Mouse (Mus musculus) right cerebral cortex, adult 18-20 months (tissue): ENCODE results near the gene Vmn1r233.

Experiments
- DNase-seq: peaks from one replicate; pipeline ENCODE4 v3.0.0; 2022; ENCODE audit warnings: mixed read lengths

Vmn1r233 gene

DNA sequence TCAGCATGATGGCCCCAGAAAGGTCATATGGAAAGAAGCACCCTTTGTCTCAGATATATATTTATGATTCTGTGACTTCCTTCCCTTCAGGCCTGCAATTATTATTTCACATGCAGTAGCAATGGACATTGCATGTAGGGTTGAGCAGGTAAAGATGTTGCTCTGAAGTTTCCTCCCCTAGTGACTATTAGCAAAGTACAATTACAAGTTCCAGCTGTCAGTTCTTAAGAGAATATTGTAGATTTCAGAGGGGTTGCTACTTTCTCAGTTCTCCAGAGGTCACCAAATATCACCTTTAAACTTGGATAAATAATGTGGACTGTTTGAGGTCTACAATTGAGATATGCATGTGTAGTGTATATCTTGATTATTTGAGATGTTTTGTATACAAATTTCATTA is at the start of gene Vmn1r233:
Gene Vmn1r233 (minus strand): TSS at position 101 of the 400 bp plus-strand sequence.
- DNase-seq = no peak

DNA sequence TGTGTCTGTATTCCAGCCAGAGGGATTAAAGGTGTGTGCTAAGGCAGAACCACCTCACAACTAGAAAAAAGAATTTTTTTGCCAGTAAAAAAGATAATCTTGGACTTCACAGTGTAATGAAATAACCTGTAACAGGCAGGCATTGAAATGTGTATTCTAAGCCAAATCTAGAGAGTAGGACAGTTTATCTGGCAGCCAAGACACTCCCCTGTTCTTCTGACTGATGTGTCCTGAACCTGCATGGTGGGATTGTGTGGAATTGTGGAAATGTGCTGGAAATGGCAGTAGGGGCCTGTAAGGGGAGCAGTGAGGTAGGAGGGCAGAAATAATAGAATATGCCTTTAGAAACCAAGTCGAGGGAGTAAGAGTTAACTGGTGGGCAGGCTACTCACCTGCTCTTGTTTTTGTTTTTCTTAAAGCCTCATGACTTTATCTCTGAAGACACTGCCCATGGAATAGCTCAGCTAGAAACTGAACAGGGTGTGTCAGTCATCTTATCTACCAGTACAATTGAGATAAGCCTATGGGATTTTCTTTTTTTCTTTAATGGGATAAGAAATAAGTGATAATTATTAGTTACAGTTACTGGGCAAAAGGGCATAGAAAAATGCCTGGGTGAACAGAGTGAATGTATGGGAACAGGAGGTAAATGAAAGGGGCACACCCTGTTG is 22.3 kb upstream of the Vmn1r233 start:
- no peak for DNase-seq

DNA sequence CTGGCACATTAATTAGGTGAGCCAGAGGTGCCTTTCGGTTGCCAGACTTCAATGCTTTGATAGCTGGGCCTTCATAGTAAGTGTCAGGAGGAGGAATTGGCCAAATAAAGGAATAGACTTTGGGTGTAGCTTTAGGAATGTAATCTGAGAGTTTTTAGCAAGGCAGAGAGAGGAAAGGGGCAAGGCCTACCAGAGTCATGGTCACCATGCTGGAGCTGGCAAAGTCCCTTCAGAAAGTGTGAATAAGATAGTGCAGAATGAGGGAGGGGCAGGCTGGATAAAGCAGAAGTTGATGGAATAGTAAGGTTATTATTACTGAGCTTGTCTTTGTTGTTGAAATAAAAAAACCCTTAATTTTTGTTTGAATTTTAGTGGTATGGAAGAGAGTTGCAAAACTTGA is 13.5 kb upstream of the Vmn1r233 start:
- no peak for DNase-seq

- DNase-seq = peak; percentile 94
Measured at GRCm38 (mm10) chr17:21008382-21009331, 12.4 kb upstream of the Vmn1r233 start, which contains the start of gene Zfp160. Gene Zfp160, plus strand, starts transcription at chr17:21008903.

GRCm38 (mm10) chr17:20993716-20994115 is 2.5 kb downstream of the Vmn1r233 start:
- peak; percentile 18 for DNase-seq

DNA sequence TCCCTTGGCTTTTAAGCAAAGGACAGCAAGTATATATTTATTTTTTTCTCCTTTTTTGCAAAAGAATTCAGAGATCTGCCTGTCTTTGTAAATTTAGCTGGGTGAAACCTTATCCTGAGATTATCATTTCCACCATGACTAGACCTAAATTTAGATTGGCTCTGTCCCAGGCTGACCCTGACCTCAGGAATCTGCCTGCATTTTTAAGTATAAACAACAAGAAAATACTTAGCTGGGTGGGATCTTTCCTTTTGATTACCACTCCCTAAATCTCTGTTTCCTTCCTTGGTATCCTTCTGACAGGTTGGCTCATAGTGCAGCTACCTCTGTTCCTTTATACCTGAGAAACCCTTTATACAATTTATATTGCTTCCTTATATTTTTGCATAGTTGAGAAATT is 29.6 kb downstream of the Vmn1r233 start:
- DNase-seq = no peak

- no peak for DNase-seq
Measured at GRCm38 (mm10) chr17:20965421-20965820, 30.8 kb downstream of the Vmn1r233 start.

DNA sequence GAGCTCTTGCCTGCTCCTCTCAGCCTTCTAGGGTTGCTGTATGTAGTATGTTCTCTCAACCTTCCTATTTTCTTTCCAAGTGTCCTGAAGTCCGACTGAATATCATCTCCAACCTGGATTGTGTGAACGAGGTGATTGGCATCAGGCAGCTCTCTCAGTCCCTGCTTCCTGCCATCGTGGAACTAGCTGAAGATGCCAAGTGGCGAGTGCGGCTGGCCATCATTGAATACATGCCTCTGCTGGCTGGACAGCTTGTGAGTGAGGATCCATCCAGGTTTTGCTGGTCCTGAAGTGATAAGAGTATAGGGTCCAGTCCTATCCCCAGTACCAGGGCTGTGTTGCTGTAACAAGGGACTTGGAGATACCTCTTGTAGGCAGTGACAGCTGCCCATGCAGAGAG is 35.9 kb downstream of the Vmn1r233 start:
- no peak for DNase-seq

DNA sequence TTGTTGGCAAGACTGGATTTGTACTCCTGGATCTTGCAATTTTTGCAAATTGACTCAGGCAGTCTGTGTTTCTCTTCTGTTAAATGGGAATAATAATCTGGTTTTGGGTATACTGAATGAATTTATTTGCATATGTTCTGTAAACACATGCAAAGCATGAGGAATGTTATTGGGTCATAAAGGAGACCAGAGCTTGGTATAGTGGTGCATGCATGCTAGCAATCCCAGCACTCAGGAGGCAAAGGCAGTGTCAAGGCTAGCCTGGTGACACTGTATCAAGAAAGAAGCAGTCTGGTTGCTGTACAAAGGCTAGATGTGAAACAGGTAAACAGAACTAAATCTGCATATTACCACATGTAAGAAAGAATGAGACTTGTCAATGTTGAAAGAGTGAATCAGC is 49.6 kb downstream of the Vmn1r233 start:
- no peak for DNase-seq

GRCm38 (mm10) chr17:20946026-20946565 is 50.2 kb downstream of the Vmn1r233 start:
- DNase-seq = no peak

- peak; percentile 100 for DNase-seq
Measured at GRCm38 (mm10) chr17:20944985-20945891, 51.0 kb downstream of the Vmn1r233 start, which contains the start of gene Ppp2r1a. Gene Ppp2r1a, plus strand, starts transcription at chr17:20945311.

- no peak for DNase-seq
Measured at GRCm38 (mm10) chr17:20944226-20944625, 52.0 kb downstream of the Vmn1r233 start.
